Mouse (Mus musculus) adrenal gland, adult 18-20 months (tissue): ENCODE measurements around the gene Olfr76. TPM values are rescaled to one million over a fixed set of nuclear protein-coding genes. Genes with fewer than 3 reads are reported as not detected.
"Not testable (repeated sequence)": the region's sequence is repeated elsewhere in the genome, so short reads cannot be mapped to it uniquely, and the experiment has no call there.

Experiments used
- DNase-seq, 2 experiments: peaks; one replicate each; pipeline ENCODE4 v3.0.0; 2021 to 2022; ENCODE audit warnings: low spot score in 2 of 2
- long read RNA-seq, 2 experiments: library from polyadenylated mRNA; stranded (forward); transcript quantifications; one replicate each; pipeline ENCODE4 v2.0.0; 2021
- total RNA-seq, 2 experiments: library from RNA; stranded (reverse); gene quantifications; 1 replicate in 1 of 2; 2 replicates in 1 of 2; pipeline ENCODE4 v1.2.3; 2021

The Olfr76 gene
- not detected for total RNA-seq
- long read RNA-seq, experiment 1 = 0 reads
- long read RNA-seq, experiment 2 = 0 reads

DNA sequence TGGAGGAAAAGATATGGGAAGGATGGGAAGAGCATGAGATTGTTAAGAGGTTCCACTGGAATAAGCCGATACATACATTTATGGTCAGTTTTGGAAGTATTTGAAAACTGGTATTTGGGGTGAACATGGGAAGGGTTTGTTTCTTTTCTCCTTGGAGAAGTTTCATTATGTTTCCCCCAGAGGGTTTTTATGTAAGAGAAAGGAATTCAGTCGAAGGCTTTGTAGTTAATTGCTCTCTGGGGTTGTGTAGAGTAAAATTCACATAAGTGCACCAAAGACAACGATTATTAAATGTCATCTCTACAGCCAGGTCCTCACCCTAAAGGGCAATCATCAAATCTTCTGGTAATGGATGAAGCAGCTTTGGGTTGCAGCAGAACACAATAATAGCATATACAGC lies at the start of gene Olfr76:
Gene Olfr76, minus strand, starts transcription at position 101 of the 400 bp plus-strand sequence.
- DNase-seq = no peak

DNA sequence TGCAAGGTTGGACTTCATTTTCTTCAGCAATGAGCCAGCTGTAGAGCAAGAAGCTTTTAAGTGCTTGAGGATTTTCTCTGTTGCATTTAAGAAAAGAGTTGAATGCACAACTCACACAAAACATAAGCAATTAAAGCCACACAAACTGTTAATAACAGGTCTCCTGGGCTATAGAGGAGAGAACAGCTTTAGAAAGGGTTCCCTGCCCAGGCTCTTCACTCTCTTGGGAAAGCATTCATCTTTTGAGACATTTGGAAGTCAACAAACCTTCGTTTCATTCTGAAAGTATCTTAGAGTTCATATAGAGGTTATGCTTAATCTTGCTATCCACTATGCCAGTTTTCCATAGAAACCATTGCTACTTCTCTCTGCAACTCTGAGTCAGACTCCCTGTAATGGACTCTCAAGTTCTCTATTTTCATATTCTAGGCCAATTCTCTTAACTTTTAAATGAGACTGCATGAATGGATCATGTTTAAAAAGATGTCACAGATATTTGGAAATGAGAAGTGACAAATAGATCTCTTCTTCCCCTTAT lies 47.1 kb upstream of the Olfr76 start, which contains the start of gene Olfr1555-ps1:
Gene Olfr1555-ps1, minus strand, starts transcription at position 51 of the 538 bp plus-strand sequence.
- DNase-seq = not testable (repeated sequence)

DNA sequence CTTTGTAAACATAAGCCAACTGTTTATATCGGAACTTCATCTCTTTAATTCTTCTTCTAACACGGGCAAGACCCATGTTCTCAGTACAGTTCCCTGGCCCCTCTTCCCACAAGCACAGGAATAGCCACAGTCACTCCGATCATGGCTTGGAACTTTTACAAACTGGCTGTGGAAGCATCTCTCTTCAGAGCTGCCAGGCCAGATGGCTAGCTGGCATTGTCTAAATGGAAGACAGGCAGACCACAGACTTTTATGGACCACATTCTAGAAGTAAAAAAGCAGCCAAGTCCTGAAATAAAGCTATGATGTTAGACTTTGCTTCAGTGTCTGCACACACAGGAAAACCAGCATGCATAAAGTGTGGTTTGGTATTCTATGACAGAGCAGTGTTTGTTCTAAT lies 22.4 kb upstream of the Olfr76 start:
- DNase-seq = no peak

DNA sequence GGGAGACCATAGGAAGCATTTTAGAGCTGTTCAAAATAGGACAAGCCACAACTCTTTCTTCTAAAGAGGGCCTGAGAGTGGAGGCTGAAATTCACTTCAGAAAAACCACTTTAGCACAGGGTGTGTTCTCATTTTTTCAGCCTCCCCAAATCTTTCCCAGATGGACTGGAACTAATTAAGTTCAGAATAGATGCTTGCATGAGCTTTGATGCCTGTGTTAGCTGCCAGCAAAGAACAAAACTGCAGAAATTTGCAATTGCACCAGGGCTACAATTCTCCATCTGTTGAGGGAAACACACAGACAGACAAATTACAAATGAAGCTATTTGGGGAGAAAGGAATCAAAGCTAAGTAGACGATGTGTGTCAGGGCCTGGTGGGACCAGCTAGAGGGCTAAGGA lies 20.4 kb upstream of the Olfr76 start:
- no peak for DNase-seq

DNA sequence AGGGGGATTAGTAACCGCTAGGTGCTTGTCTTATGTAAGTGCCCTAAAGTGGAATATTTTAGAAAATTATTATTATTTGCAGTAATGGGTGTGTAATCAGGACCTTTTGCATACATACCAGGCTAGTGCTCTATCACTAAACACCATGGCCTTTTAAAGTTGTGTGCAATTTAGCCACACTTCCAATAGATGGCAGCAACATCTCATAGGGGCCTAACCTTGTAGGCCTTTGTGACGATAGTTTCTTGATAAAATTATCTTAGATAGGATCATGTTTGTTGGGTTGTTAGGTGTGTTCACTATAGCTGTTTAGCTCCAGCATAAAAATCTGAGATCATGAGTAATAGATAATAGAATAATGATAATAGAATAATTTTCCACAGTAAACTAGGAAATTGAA lies 11.3 kb upstream of the Olfr76 start:
- DNase-seq = peak in 1 of 2 experiments; percentile 15

DNA sequence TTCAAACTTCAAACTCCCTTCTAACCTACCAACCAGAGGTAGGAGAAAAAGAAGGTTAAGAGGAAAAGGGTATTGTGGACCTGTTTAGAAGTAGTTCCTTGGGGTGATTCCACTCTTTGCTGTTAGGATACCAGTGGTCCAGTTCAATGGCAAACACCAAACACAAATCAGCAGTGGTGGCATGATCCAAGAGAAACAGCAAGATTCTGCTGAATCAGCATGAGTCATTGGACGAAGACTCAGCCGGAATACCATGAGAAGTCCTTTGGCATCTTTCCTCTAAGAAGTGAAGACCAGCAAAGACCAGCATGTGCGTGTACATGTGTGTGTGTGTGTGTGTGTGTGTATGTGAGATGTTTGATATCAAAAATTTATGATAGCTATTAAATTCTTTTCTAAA lies 6.5 kb downstream of the Olfr76 start:
- DNase-seq = no peak

DNA sequence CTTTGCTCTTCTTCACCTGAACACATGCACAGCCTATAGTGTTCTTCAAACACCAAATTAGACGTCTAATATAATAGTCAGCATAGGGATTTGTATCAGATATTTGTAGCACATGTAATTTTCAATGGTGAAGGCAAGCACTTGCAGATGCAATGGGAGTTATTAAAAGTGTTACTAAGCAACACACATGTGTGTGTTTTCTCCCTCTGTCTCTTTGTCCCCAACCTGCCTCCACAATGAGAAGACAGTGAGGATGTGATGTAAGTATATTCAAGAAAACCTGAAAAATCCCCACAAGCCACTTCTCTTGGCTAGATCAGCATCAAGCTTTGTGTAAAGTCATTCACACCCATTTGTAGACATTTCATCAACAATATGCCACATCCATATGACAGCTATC lies 7.2 kb downstream of the Olfr76 start, which contains the start of gene Olfr1428:
Gene Olfr1428, minus strand, starts transcription at position 101 of the 400 bp plus-strand sequence.
- no peak for DNase-seq

DNA sequence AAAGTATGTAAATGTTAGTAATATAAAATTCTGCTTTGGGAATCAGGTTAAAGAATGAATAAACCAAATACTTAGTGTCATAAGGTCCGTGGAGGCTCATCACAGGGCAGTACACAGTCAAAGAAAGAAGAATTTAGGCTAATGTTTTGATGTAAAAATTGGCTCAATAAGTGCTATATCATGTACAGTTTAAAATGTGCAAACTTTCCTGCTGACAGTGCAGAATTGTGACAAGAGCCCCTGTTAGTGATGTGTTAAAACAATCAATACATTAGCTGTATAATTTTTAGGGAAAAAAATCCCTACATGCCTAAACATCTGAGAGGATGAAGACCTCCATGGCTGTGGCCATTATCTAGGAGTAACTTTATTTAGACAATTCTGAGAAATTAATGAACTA lies 9.2 kb downstream of the Olfr76 start:
- no peak for DNase-seq

DNA sequence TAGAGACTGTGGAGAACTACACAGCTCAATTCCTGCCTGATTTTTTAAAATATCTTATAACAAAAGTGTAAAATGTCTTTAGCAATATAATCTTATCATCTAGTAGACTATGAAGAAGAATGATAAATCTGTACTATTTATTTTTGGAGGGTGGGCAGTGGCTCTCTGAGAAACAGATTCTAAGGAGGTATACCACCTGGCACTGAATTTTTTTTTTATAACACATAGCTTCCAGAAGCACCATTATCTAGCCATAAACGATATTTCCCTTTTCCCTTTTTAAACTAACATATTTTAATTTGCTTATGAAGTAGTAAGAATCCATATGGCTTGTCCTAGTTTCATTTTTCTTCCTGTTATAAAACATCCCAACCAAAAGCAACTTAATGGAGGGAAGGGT lies 18.5 kb downstream of the Olfr76 start:
- no peak for DNase-seq

DNA sequence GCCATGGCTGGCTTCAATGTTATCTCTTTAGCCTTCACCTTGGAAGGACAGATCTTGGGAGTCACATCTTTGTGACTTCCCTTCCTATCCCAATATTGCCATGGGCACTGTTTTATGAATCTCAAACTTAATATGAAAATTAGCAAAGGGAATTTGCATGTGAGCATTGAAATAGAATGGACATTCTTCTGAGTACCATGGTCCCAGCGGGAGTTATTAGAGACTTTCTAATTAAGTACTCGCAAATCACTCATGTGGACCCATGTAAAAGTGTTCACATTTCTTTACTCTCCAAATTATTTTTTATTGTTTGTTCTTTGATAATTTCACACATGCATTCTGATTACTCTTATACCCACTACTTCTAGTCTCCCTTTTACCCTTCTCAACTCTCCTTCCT lies 19.8 kb downstream of the Olfr76 start, which contains the start of gene Olfr1427:
Gene Olfr1427, minus strand, starts transcription at position 101 of the 400 bp plus-strand sequence.
- no peak for DNase-seq

DNA sequence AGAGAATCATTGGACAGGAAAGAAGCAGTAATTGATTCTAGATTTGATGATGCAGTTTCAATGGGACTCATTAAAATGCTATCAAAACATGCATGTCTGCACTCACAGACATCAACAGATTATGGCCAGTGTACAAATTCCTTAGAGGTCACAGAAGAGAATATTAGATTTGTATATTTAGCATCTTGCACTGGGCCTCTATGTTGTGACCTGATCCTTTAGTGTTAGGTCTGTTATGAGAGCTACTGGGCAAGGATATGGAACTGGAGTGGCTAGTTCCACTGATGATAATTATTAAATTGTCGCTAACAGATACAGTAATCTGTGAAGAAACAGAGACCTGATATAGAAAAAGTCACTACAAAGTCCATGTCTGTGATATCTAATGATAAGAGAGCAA lies 31.1 kb downstream of the Olfr76 start, which contains the start of gene Olfr1426:
Gene Olfr1426, minus strand, starts transcription at position 101 of the 400 bp plus-strand sequence.
- DNase-seq = no peak

DNA sequence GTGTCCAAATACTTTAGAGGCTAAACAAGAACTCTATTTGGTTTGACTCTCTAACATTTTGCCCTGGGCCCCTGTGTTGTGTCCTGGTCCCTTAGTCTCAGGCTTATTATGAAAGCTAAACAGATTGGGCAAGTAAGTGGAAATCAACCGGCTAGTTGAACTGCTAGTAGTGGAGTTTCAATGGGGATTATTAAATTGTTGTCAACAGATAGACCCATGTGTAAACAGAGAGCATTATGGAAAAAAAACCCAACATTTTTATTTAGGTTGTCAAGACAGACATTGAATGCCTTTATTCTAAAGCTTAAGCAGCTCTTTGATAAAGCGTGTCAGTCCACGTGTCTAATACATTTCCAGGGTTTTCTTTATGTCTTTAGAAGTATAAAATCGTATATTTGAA lies 45.4 kb downstream of the Olfr76 start, which contains the start of gene Olfr1425:
Gene Olfr1425, minus strand, starts transcription at position 101 of the 400 bp plus-strand sequence.
- not testable (repeated sequence) for DNase-seq

DNA sequence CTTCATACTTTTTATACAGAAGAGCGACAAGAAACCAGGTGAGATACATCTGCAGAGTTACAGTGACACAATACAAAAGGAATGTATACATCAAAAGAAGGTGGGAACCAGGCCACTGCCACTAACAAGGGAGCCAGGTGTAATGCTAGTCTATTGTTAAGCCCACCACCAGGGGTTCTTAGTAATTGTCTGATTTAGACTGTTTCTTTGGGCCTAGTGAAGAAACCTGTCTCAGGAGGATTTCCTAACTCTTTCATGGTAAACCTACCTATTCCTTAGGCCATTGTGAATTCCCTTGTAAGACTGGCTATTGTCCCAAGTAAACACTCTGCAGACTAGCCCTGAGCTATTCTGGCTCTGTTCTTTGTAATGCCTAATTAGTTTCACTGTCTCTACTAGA lies 53.5 kb downstream of the Olfr76 start:
- DNase-seq = not testable (repeated sequence)

Other genes with a start within 250 kb of the Olfr76 start
- gene Olfr1419, start 248.1 kb downstream of the Olfr76 start, total RNA-seq = not detected
- gene Olfr1420, start 236.6 kb downstream of the Olfr76 start, total RNA-seq = not detected
- 10 to 100 TPM; 28.0 to 28.5 TPM for gene Patl1, start 210.8 kb downstream of the Olfr76 start, total RNA-seq
- gene Osbp, start 157.3 kb downstream of the Olfr76 start, total RNA-seq = 10 to 100 TPM; 61.3 to 90.1 TPM
- gene Olfr1423, start 81.9 kb downstream of the Olfr76 start, total RNA-seq = not detected
- not detected for gene Olfr1424, start 60.5 kb downstream of the Olfr76 start, total RNA-seq
- not detected for gene Olfr1425, start 45.5 kb downstream of the Olfr76 start, total RNA-seq
- gene Olfr1426, start 31.2 kb downstream of the Olfr76 start, total RNA-seq = not detected
- gene Olfr1427, start 19.9 kb downstream of the Olfr76 start, total RNA-seq = not detected
- gene Olfr1428, start 7.3 kb downstream of the Olfr76 start, total RNA-seq = not detected
- gene Olfr1555-ps1, start 46.9 kb upstream of the Olfr76 start, total RNA-seq = not detected
- gene Olfr1431, start 77.4 kb upstream of the Olfr76 start, total RNA-seq = not detected
- gene Olfr1432, start 109.4 kb upstream of the Olfr76 start, total RNA-seq = not detected
- not detected for gene Olfr262, start 118.5 kb upstream of the Olfr76 start, total RNA-seq
- not detected for gene Olfr235, start 137.8 kb upstream of the Olfr76 start, total RNA-seq
- gene Olfr1434, start 156.7 kb upstream of the Olfr76 start, total RNA-seq = not detected
- not detected for gene Olfr1436, start 175.9 kb upstream of the Olfr76 start, total RNA-seq
- not detected for gene Olfr1437, start 201.9 kb upstream of the Olfr76 start, total RNA-seq
- gene Olfr1438-ps1, start 212.7 kb upstream of the Olfr76 start, total RNA-seq = not detected